Mouse (Mus musculus) forebrain, embryonic 12.5 days (tissue): ENCODE data around the gene Pfdn5. TPM values are rescaled to one million over a fixed set of nuclear protein-coding genes. Genes with fewer than 3 reads are reported as not detected.
A peak's percentile ranks its signal among the peaks of the same experiment; 100 is the strongest.

Experiments
- ATAC-seq: fragments of 200-750 bp; cut with Nextera tagmentation; 2 replicates; pipeline ENCODE4 v1.8.0; 2017; ENCODE audit warnings: moderate TSS enrichment; ENCODE audit not compliant: low FRiP score
- H3K27ac ChIP-seq: fragments of 300-500 bp; sonication (generic); 2 replicates; pipeline ENCODE4 v1.5.1; 2016; ENCODE audit warnings: mild to moderate bottlenecking
- H3K27me3 ChIP-seq: fragments of 300-500 bp; sonication (generic); 2 replicates; pipeline ENCODE4 v1.6.1; 2016; ENCODE audit warnings: mild to moderate bottlenecking
- H3K36me3 ChIP-seq: fragments of 300-500 bp; sonication (generic); replicated peaks from 2 replicates; pipeline ENCODE4 v1.6.1; 2016; ENCODE audit warnings: mild to moderate bottlenecking
- H3K4me1 ChIP-seq: fragments of 300-500 bp; sonication (generic); 2 replicates; pipeline ENCODE4 v1.6.1; 2016
- H3K4me2 ChIP-seq: fragments of 300-500 bp; sonication (generic); 2 replicates; pipeline ENCODE4 v1.6.1; 2016; ENCODE audit warnings: mild to moderate bottlenecking, moderate library complexity
- H3K4me3 ChIP-seq: fragments of 300-500 bp; sonication (generic); replicated peaks from 2 replicates; pipeline ENCODE4 v1.5.1; 2016; ENCODE audit warnings: mild to moderate bottlenecking
- H3K9ac ChIP-seq: fragments of 300-500 bp; sonication (generic); 2 replicates; pipeline ENCODE4 v1.6.1; 2016; ENCODE audit warnings: mild to moderate bottlenecking
- H3K9me3 ChIP-seq: fragments of 300-500 bp; sonication (generic); 2 replicates; pipeline ENCODE4 v1.6.1; 2016
- WGBS: fragments of 180-500 bp; shearing (Covaris S2); methylation state at CpG from one replicate; pipeline ENCODE4 v1.1.7; 2016; 5-methylcytosine and 5-hydroxymethylcytosine counted together
- polyA plus RNA-seq: library from polyadenylated mRNA; unstranded; fragments of >200 nt; fragmentation: Nextera tagmentation; extraction: Ambion mirVana; gene quantifications from 2 replicates; pipeline ENCODE4 v1.2.1, GENCODE M21; 2016

The Pfdn5 gene
- polyA plus RNA-seq, 1 experiment from 2014 or later: 355 TPM

GRCm38 (mm10) chr15:102341580-102341979 lies 15.7 kb downstream of the Pfdn5 start:
- Histone ChIP-seq H3K9me3 (no peaks in the 10 kb centered on the region), H3K27me3 (no peaks in the 10 kb centered on the region), H3K9ac (no peak overlapping the region), H3K4me2 (no peak overlapping the region), H3K36me3 (peaks cover 68% of the 10 kb centered on the region), H3K4me3 (no peak overlapping the region), H3K4me1 (no peaks in the 10 kb centered on the region), H3K27ac (no peak overlapping the region)
- WGBS: 4% methylated on average over 1 of the region's 1 CpGs
- ATAC-seq: no peak

- no peak for ATAC-seq
- Histone ChIP-seq H3K4me2 (no peak overlapping the region), H3K36me3 (peaks cover 49% of the 10 kb centered on the region)
These were observed 18.6 kb downstream of the Pfdn5 start for GRCm38 (mm10) chr15:102344490-102344889.

GRCm38 (mm10) chr15:102346444-102346843 lies 20.5 kb downstream of the Pfdn5 start:
- Histone ChIP-seq H3K9ac (no peak overlapping the region), H3K9me3 (no peaks in the 10 kb centered on the region), H3K27me3 (no peaks in the 10 kb centered on the region), H3K4me1 (peaks cover 13% of the 10 kb centered on the region), H3K4me3 (no peak overlapping the region), H3K4me2 (no peak overlapping the region), H3K36me3 (peaks cover 37% of the 10 kb centered on the region), H3K27ac (no peak overlapping the region)
- 87% methylated on average over 4 of the region's 4 CpGs for WGBS
- no peak for ATAC-seq

More at GRCm38 (mm10) chr15:102344490-102344889, 18.6 kb downstream of the Pfdn5 start:
- Histone ChIP-seq H3K27me3 (no peaks in the 10 kb centered on the region), H3K4me3 (no peak overlapping the region), H3K27ac (no peak overlapping the region), H3K4me1 (peaks cover under 1% of the 10 kb centered on the region; the same call in 1 of the 2 replicates), H3K9ac (no peak overlapping the region), H3K9me3 (no peaks in the 10 kb centered on the region)
- 95% methylated on average over 3 of the region's 3 CpGs for WGBS

GRCm38 (mm10) chr15:102350138-102350941 lies 24.4 kb downstream of the Pfdn5 start, which contains the start of gene Aaas:
TSS of gene Aaas (minus strand) at chr15:102350771.
- no peaks in the 10 kb centered on the region for H3K9me3 ChIP-seq
- H3K27me3 ChIP-seq: no peaks in the 10 kb centered on the region
- peak within 1 kb of the TSS; percentile 71 for H3K27ac ChIP-seq
- H3K36me3 ChIP-seq: peaks cover 22% of the 10 kb centered on the region
- peak within 1 kb of the TSS; percentile 79 for H3K4me3 ChIP-seq
- WGBS: under 1% methylated on average over 56 of the region's 56 CpGs
- H3K4me2 ChIP-seq: peak within 1 kb of the TSS; percentile 79
- peak within 1 kb of the TSS; percentile 84 for H3K9ac ChIP-seq
- peaks cover 20% of the 10 kb centered on the region for H3K4me1 ChIP-seq
- peak; percentile 82 for ATAC-seq

GRCm38 (mm10) chr15:102350942-102351291 lies 25.0 kb downstream of the Pfdn5 start:
- Histone ChIP-seq H3K4me2 (peak overlapping the region; percentile 79), H3K36me3 (peaks cover 16% of the 10 kb centered on the region), H3K4me3 (peak overlapping the region; percentile 79), H3K4me1 (peaks cover 26% of the 10 kb centered on the region), H3K9ac (peak overlapping the region; percentile 84), H3K27ac (no peak overlapping the region), H3K9me3 (no peaks in the 10 kb centered on the region), H3K27me3 (peaks cover 5% of the 10 kb centered on the region)
- no peak for ATAC-seq
- 10% methylated on average over 11 of the region's 11 CpGs for WGBS

GRCm38 (mm10) chr15:102352177-102352576 lies 26.3 kb downstream of the Pfdn5 start:
- Histone ChIP-seq H3K36me3 (peaks cover 4% of the 10 kb centered on the region; the same call in 1 of the 2 replicates), H3K9me3 (no peaks in the 10 kb centered on the region), H3K27ac (no peak overlapping the region), H3K27me3 (peaks cover 18% of the 10 kb centered on the region), H3K9ac (no peak overlapping the region), H3K4me1 (peaks cover 36% of the 10 kb centered on the region), H3K4me2 (no peak overlapping the region), H3K4me3 (no peak overlapping the region)
- 58% methylated on average over 2 of the region's 2 CpGs for WGBS
- ATAC-seq: no peak

GRCm38 (mm10) chr15:102353986-102354385 lies 28.1 kb downstream of the Pfdn5 start:
- Histone ChIP-seq H3K27me3 (peaks cover 36% of the 10 kb centered on the region), H3K4me2 (no peak overlapping the region), H3K9ac (no peak overlapping the region), H3K9me3 (no peaks in the 10 kb centered on the region), H3K36me3 (no peaks in the 10 kb centered on the region), H3K4me1 (peaks cover 46% of the 10 kb centered on the region), H3K4me3 (no peak overlapping the region), H3K27ac (no peak overlapping the region)
- WGBS: 76% methylated on average over 2 of the region's 2 CpGs
- ATAC-seq: no peak

- ATAC-seq: peak; percentile 59
- peak overlapping the region; percentile 68 for H3K9ac ChIP-seq
- peak overlapping the region; percentile 87 for H3K4me2 ChIP-seq
- under 1% methylated on average over 49 of the region's 49 CpGs for WGBS
- peaks cover 49% of the 10 kb centered on the region for H3K27me3 ChIP-seq
- H3K4me1 ChIP-seq: peaks cover 42% of the 10 kb centered on the region
- H3K27ac ChIP-seq: peak overlapping the region; percentile 71
- no peaks in the 10 kb centered on the region for H3K9me3 ChIP-seq
- peak overlapping the region; percentile 49 for H3K4me3 ChIP-seq
- no peaks in the 10 kb centered on the region for H3K36me3 ChIP-seq
These were observed 29.4 kb downstream of the Pfdn5 start for GRCm38 (mm10) chr15:102355134-102355870.

- Histone ChIP-seq H3K27ac (peak overlapping the region; percentile 71), H3K9me3 (no peaks in the 10 kb centered on the region), H3K4me1 (peaks cover 40% of the 10 kb centered on the region), H3K4me2 (peak overlapping the region; percentile 87), H3K9ac (peak overlapping the region; percentile 68), H3K36me3 (no peaks in the 10 kb centered on the region), H3K4me3 (peak overlapping the region; percentile 49), H3K27me3 (peaks cover 50% of the 10 kb centered on the region)
- ATAC-seq: peak; percentile 55
- under 1% methylated on average over 38 of the region's 38 CpGs for WGBS
These were observed 30.0 kb downstream of the Pfdn5 start for GRCm38 (mm10) chr15:102355871-102356441.

- Histone ChIP-seq H3K9ac (no peak overlapping the region), H3K27ac (no peak overlapping the region), H3K36me3 (no peaks in the 10 kb centered on the region), H3K4me1 (peaks cover 36% of the 10 kb centered on the region), H3K27me3 (peaks cover 54% of the 10 kb centered on the region), H3K4me2 (peak overlapping the region; percentile 87), H3K9me3 (no peaks in the 10 kb centered on the region), H3K4me3 (no peak overlapping the region; the same call in 1 of the 2 replicates)
- ATAC-seq: no peak
- 19% methylated on average over 16 of the region's 16 CpGs for WGBS
These were observed 30.8 kb downstream of the Pfdn5 start for GRCm38 (mm10) chr15:102356501-102357325.

GRCm38 (mm10) chr15:102358126-102358525 lies 32.2 kb downstream of the Pfdn5 start:
- peaks cover 65% of the 10 kb centered on the region for H3K27me3 ChIP-seq
- no peaks in the 10 kb centered on the region for H3K9me3 ChIP-seq
- WGBS: 1% methylated on average over 25 of the region's 25 CpGs
- H3K4me2 ChIP-seq: peak overlapping the region; percentile 43
- H3K27ac ChIP-seq: no peak overlapping the region
- H3K9ac ChIP-seq: no peak overlapping the region
- H3K4me3 ChIP-seq: peak overlapping the region; percentile 6; the same call in 1 of the 2 replicates
- H3K36me3 ChIP-seq: no peaks in the 10 kb centered on the region
- peaks cover 43% of the 10 kb centered on the region for H3K4me1 ChIP-seq
- ATAC-seq: no peak
